Mouse (Mus musculus): ENCODE data around the gene Tnk1. TPM values are rescaled to one million over a fixed set of nuclear protein-coding genes. Genes with fewer than 3 reads are reported as not detected.

The Tnk1 gene
- total RNA-seq, 2 experiments from 2014 or later, result 0.11 to 0.31 TPM

- DNase-seq, result peak; percentile 88
These were observed 20.4 kb downstream of the Tnk1 start, which contains the start of gene Tmem256 for GRCm38 (mm10) chr11:69837952-69838713. TSS of gene Tmem256 (plus strand) at chr11:69838514.

- DNase-seq, result peak; percentile 76
These were observed 21.0 kb downstream of the Tnk1 start, which contains the start of gene Nlgn2 for GRCm38 (mm10) chr11:69837604-69837951. TSS of gene Nlgn2 (minus strand) at chr11:69837784.

- DNase-seq, result peak; percentile 59
These were observed 21.6 kb downstream of the Tnk1 start for GRCm38 (mm10) chr11:69836703-69837576.

GRCm38 (mm10) chr11:69835966-69836335 is 22.6 kb downstream of the Tnk1 start:
- no peak for DNase-seq

- no peak for DNase-seq
These were observed 23.1 kb downstream of the Tnk1 start for GRCm38 (mm10) chr11:69835326-69835965.

- peak; percentile 36 for DNase-seq
These were observed 24.5 kb downstream of the Tnk1 start for GRCm38 (mm10) chr11:69834001-69834549.

GRCm38 (mm10) chr11:69833554-69833953 is 25.0 kb downstream of the Tnk1 start:
- DNase-seq, result no peak

GRCm38 (mm10) chr11:69828832-69829231 is 29.7 kb downstream of the Tnk1 start:
- no peak for DNase-seq

- DNase-seq, result no peak
These were observed 35.1 kb downstream of the Tnk1 start for GRCm38 (mm10) chr11:69823456-69823855.

- no peak for DNase-seq
These were observed 36.5 kb downstream of the Tnk1 start, which contains the start of gene Spem1 for GRCm38 (mm10) chr11:69822080-69822479. TSS of gene Spem1 (minus strand) at chr11:69822180.

- no peak for DNase-seq
These were observed 39.7 kb downstream of the Tnk1 start for GRCm38 (mm10) chr11:69818871-69819270.

GRCm38 (mm10) chr11:69818365-69818764 is 40.2 kb downstream of the Tnk1 start, which contains the start of gene Spem2:
TSS of gene Spem2 (minus strand) at chr11:69818465.
- no peak for DNase-seq

- no peak for DNase-seq
These were observed 42.0 kb downstream of the Tnk1 start for GRCm38 (mm10) chr11:69816520-69816919.

GRCm38 (mm10) chr11:69815155-69815554 is 43.4 kb downstream of the Tnk1 start, which contains the start of gene Gm39566:
TSS of gene Gm39566 (minus strand) at chr11:69815298.
- DNase-seq, result no peak

GRCm38 (mm10) chr11:69810280-69810679 is 48.2 kb downstream of the Tnk1 start:
- no peak for DNase-seq

- DNase-seq, result no peak
These were observed 50.9 kb downstream of the Tnk1 start for GRCm38 (mm10) chr11:69807641-69808040.

- no peak for DNase-seq
These were observed 52.2 kb downstream of the Tnk1 start for GRCm38 (mm10) chr11:69806378-69806777.

- no peak for DNase-seq
These were observed 53.3 kb downstream of the Tnk1 start, which contains the start of gene Tmem102 for GRCm38 (mm10) chr11:69804972-69805909. TSS of gene Tmem102 (minus strand) at chr11:69805624.

GRCm38 (mm10) chr11:69804652-69804940 is 53.9 kb downstream of the Tnk1 start:
- peak; percentile 45 for DNase-seq

- peak; percentile 76 for DNase-seq
These were observed 54.5 kb downstream of the Tnk1 start for GRCm38 (mm10) chr11:69803786-69804651.

All from gastrocnemius, postnatal 10 days (tissue).